Comparison of ENCODE assay signal across 8 mouse cellular contexts in the genomic region with DNA sequence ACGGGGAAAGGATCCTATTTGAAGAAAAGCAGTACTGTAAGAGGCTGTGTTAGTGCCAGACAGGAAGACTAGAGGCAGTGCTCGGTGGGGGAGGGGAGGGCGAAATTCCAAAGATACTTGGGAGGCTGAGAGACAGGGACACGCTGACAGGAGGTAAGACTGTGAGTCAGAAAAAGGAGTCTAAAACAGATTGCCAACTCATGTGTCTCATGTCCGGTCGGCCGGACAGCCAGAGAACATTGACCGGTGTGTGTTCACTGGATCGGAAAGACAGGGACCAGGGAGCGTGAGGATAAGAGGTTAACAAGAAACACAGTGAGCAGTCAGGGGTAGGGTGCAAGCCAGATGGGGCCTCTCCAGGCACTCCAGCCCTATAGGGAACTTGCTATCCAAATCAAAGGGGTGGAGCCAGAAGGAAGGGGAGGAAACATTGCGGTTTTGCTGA. TPM values are rescaled to one million over a fixed set of nuclear protein-coding genes. Genes with fewer than 3 reads are reported as not detected.
A peak's percentile ranks its signal among the peaks of the same experiment; 100 is the strongest.
DNase-seq lines count a peak whose midpoint lies in the region; ATAC-seq and TF ChIP-seq lines count a peak whose summit lies in the region.

No protein-coding gene starts in this region.

- WGBS in lung, adult 2 months = 15% methylated on average over 11 of the region's 11 CpGs
- WGBS in neural tube, embryonic 13.5 days = 44% methylated on average over 11 of the region's 11 CpGs

- no peak for ATAC-seq in neural tube, embryonic 13.5 days (ENCODE audit: low read depth)

- no peak overlapping the region for H3K9ac ChIP-seq in neural tube, embryonic 13.5 days

- no peak for TF ChIP-seq CTCF in lung, adult 2 months (IDR thresholded peaks at IDR 0.05; ENCODE audit: insufficient read depth, low read length)

- intact Hi-C loops in left cerebral cortex, postnatal 14 days (cut with DNase I) = no loop called here
- intact Hi-C loops in left cerebral cortex, postnatal 36 days (cut with DNase I) = no loop called here

- peak overlapping the region; percentile 6 for H3K4me3 ChIP-seq in lung, adult 2 months (replicated peaks; ENCODE audit: extremely low read depth, low read depth, low read length)
- H3K4me3 ChIP-seq in neural tube, embryonic 13.5 days = no peak overlapping the region

- no peaks in the 10 kb centered on the region for H3K36me3 ChIP-seq in neural tube, embryonic 13.5 days

- TF ChIP-seq POLR2A in lung, adult 2 months (IDR thresholded peaks at IDR 0.05; ENCODE audit: borderline replicate concordance, extremely low read depth, low read depth, low read length) = no peak

- H3K27ac ChIP-seq in neural tube, embryonic 13.5 days (replicated peaks) = no peak overlapping the region

- H3K27me3 ChIP-seq in neural tube, embryonic 13.5 days = no peaks in the 10 kb centered on the region

- H3K4me1 ChIP-seq in lung, adult 2 months (ENCODE audit: control insufficient read depth, insufficient read depth, low read length) = no peaks in the 10 kb centered on the region; the same call in 1 of the 2 replicates
- H3K4me1 ChIP-seq in neural tube, embryonic 13.5 days (replicated peaks) = no peaks in the 10 kb centered on the region; the same call in 1 of the 2 replicates

- no peaks in the 10 kb centered on the region for H3K9me3 ChIP-seq in neural tube, embryonic 13.5 days

- DNase-seq in left cerebral cortex, postnatal 14 days (ENCODE audit: low spot score in 2 of 2) = peak; percentile 31 to 37
- DNase-seq in left cerebral cortex, postnatal 36 days (ENCODE audit: low spot score in 2 of 2) = no peak
- peak; percentile 78 for DNase-seq in embryo, embryonic 11 days
- DNase-seq in heart, adult 18-20 months = peak; percentile 74 to 78
- DNase-seq in kidney, adult 11 months = peak; percentile 88
- peak; percentile 25 for DNase-seq in lung, adult 2 months
- no peak for DNase-seq in T-cell, adult 2 months (ENCODE audit: low spot score)

- H3K4me2 ChIP-seq in neural tube, embryonic 13.5 days = peak overlapping the region; percentile 39

RNA-seq across cellular contexts. Expression of gene Fyb, which starts 42.3 kb away (rescaled TPM):
- total RNA-seq in left cerebral cortex, postnatal 14 days (2021) = 10 to 100 TPM; 11.5 to 13.1 TPM
- 1 to 10 TPM; 9.0 to 9.9 TPM for total RNA-seq in left cerebral cortex, postnatal 36 days (2021)
- total RNA-seq in heart, adult 18-20 months (2021) = 10 to 100 TPM; 19.8 to 34.3 TPM
- polyA plus RNA-seq in lung, adult 2 months (2012; rRNA removed) = 48.1 and 71.0 TPM in 2 replicates
- 2.9 and 4.5 TPM in 2 replicates for polyA plus RNA-seq in neural tube, embryonic 13.5 days (2015; fragmentation: Nextera tagmentation; extraction: Ambion mirVana)

Comparison
In these comparisons a context has a peak if more than half of its experiments do, and no peak if none do; other contexts are left out.
1. DNase-seq: peak in left cerebral cortex, postnatal 14 days (2 of 2), embryo, embryonic 11 days (single experiment), heart, adult 18-20 months (2 of 2), kidney, adult 11 months (single experiment) and lung, adult 2 months (single experiment); none in left cerebral cortex, postnatal 36 days (0 of 2) and T-cell, adult 2 months (single experiment).